Mouse (Mus musculus) frontal cortex, adult (tissue): ENCODE measurements at regions not wholly inside any gene's neighbourhood (a gene's known extent, or its start where the extent isn't known, plus 50 kb on each side); places are given as distances from the start of the nearest gene placed in this dataset.

ENCODE experiments used
- ATAC-seq: cut with Nextera tagmentation; 2 replicates; pipeline ENCODE4 v1.9.2; 2017; ENCODE audit warnings: mild to moderate bottlenecking, moderate library complexity, mixed read lengths; ENCODE audit not compliant: low TSS enrichment

GRCm38 (mm10) chr1:35715931-35716330 is 352.3 kb upstream of the Hs6st1 start:
- ATAC-seq, result no peak

- ATAC-seq, result no peak
Observed at GRCm38 (mm10) chr1:35717166-35717565, 351.0 kb upstream of the Hs6st1 start.

GRCm38 (mm10) chr1:35717659-35718058 is 350.5 kb upstream of the Hs6st1 start:
- ATAC-seq, result no peak

GRCm38 (mm10) chr1:35720063-35720462 is 348.1 kb upstream of the Hs6st1 start:
- ATAC-seq, result no peak

- ATAC-seq, result no peak
Observed at GRCm38 (mm10) chr1:35724366-35724900, 343.8 kb upstream of the Hs6st1 start.

- ATAC-seq, result peak; percentile 81; the same call in 1 of the 2 replicates
Observed at GRCm38 (mm10) chr1:35726596-35726995, 341.6 kb upstream of the Hs6st1 start.

GRCm38 (mm10) chr1:35727310-35727990 is 340.8 kb upstream of the Hs6st1 start:
- ATAC-seq, result no peak

- ATAC-seq, result no peak
Observed at GRCm38 (mm10) chr1:35729785-35730295, 338.4 kb upstream of the Hs6st1 start.

GRCm38 (mm10) chr1:35730309-35730708 is 337.9 kb upstream of the Hs6st1 start:
- no peak for ATAC-seq

- no peak for ATAC-seq
Observed at GRCm38 (mm10) chr1:35736247-35736646, 332.0 kb upstream of the Hs6st1 start.

GRCm38 (mm10) chr1:35749603-35750002 is 318.6 kb upstream of the Hs6st1 start:
- ATAC-seq, result peak; percentile 55; the same call in 1 of the 2 replicates

GRCm38 (mm10) chr1:35750092-35750521 is 318.1 kb upstream of the Hs6st1 start:
- no peak for ATAC-seq

- no peak for ATAC-seq
Observed at GRCm38 (mm10) chr1:35752636-35753035, 315.6 kb upstream of the Hs6st1 start.

- no peak for ATAC-seq
Observed at GRCm38 (mm10) chr1:35754170-35754569, 314.0 kb upstream of the Hs6st1 start.

GRCm38 (mm10) chr1:35759010-35759409 is 309.2 kb upstream of the Hs6st1 start:
- peak; percentile 79 for ATAC-seq

- ATAC-seq, result peak; percentile 84
Observed at GRCm38 (mm10) chr1:35759600-35759999, 308.6 kb upstream of the Hs6st1 start.

- no peak for ATAC-seq
Observed at GRCm38 (mm10) chr1:35763051-35763450, 305.1 kb upstream of the Hs6st1 start.

GRCm38 (mm10) chr1:35763456-35763855 is 304.7 kb upstream of the Hs6st1 start:
- ATAC-seq, result no peak

GRCm38 (mm10) chr1:35764068-35764467 is 304.1 kb upstream of the Hs6st1 start:
- ATAC-seq, result no peak

- peak; percentile 62 for ATAC-seq
Observed at GRCm38 (mm10) chr1:35765692-35766091, 302.5 kb upstream of the Hs6st1 start.

- no peak for ATAC-seq
Observed at GRCm38 (mm10) chr1:35766271-35766670, 301.9 kb upstream of the Hs6st1 start.

- peak; percentile 70 for ATAC-seq
Observed at GRCm38 (mm10) chr1:35772567-35772966, 295.6 kb upstream of the Hs6st1 start.

GRCm38 (mm10) chr1:35774566-35774965 is 293.6 kb upstream of the Hs6st1 start:
- no peak for ATAC-seq
